Mouse (Mus musculus): ENCODE results near the gene Pcmt1. TPM values are rescaled to one million over a fixed set of nuclear protein-coding genes. Genes with fewer than 3 reads are reported as not detected.
"Not testable (repeated sequence)": the region's sequence is repeated elsewhere in the genome, so short reads cannot be mapped to it uniquely, and the experiment has no call there.

The Pcmt1 gene
- polyA plus RNA-seq, 1 experiment from 2014 or later, result 126 TPM

DNA sequence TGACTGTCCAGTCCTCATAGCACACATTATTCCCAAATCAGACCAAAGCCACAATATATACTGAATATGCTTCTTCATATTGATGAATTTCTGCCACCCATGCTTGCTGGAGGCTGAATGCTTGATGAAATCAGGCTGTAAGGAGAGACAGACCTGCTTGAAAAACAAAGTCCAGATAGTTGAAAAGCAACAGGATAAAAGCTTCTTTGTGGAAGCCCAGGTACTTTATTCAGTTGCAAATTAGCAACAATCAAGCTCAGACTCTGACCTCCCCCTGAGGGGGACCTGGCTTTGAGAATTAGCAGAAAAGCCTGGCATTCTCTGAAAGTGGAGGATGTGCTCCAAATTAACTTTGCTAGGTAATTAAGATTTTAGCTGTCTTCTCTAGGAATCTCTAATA, 68.7 kb downstream of the Pcmt1 start:
- not testable (repeated sequence) for H3K4me1 ChIP-seq (ENCODE audit: control insufficient read depth, insufficient read depth, low read length); H3K4me2 ChIP-seq (ENCODE audit: low read depth, low read length); ATAC-seq (ENCODE audit: low read depth); H3K9me3 ChIP-seq (ENCODE audit: control insufficient read depth, low read length); H3K9ac ChIP-seq (ENCODE audit: low read depth, low read length); H3K36me3 ChIP-seq (ENCODE audit: control insufficient read depth, insufficient read depth, low read length); H3K27me3 ChIP-seq (replicated peaks; ENCODE audit: control insufficient read depth, insufficient read depth, low read length); H3K27ac ChIP-seq (replicated peaks; ENCODE audit: low read depth, low read length); H3K4me3 ChIP-seq (ENCODE audit: low read depth, low read length); DNase-seq (ENCODE audit: low spot score)

DNA sequence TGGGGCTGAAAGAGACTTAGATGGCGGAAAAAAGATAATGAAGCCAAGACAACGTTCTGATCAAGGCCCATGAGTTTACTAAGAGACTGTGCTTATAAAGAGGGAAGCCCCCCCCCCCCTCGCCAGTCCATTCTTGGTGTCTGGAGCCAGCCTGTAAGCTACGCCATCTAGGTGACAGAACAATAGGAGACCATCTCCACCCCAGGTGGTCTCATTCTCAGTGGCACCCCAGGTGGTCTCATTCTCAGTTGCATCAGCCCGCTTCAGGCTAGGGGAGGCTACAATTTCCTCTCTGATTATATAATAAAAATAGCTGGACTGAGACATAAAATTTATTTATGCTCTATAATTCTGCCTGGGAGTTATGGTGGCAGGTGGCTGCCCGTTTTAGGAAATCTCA, 69.3 kb downstream of the Pcmt1 start:
- ATAC-seq (ENCODE audit: low read depth) (no peak), DNase-seq (ENCODE audit: low spot score) (no peak)
- H3K27me3 ChIP-seq (replicated peaks; ENCODE audit: control insufficient read depth, insufficient read depth, low read length), result no peaks in the 10 kb centered on the region
- H3K4me2 ChIP-seq (ENCODE audit: low read depth, low read length), result no peak overlapping the region
- WGBS, result 67% methylated on average over 5 of the region's 6 CpGs
- no peak overlapping the region for H3K4me3 ChIP-seq (ENCODE audit: low read depth, low read length)
- H3K4me1 ChIP-seq (ENCODE audit: control insufficient read depth, insufficient read depth, low read length), result no peaks in the 10 kb centered on the region
- H3K36me3 ChIP-seq (ENCODE audit: control insufficient read depth, insufficient read depth, low read length), result no peaks in the 10 kb centered on the region
- H3K9me3 ChIP-seq (ENCODE audit: control insufficient read depth, low read length), result peaks cover 5% of the 10 kb centered on the region
- H3K27ac ChIP-seq (replicated peaks; ENCODE audit: low read depth, low read length), result no peak overlapping the region
- H3K9ac ChIP-seq (ENCODE audit: low read depth, low read length), result no peak overlapping the region

DNA sequence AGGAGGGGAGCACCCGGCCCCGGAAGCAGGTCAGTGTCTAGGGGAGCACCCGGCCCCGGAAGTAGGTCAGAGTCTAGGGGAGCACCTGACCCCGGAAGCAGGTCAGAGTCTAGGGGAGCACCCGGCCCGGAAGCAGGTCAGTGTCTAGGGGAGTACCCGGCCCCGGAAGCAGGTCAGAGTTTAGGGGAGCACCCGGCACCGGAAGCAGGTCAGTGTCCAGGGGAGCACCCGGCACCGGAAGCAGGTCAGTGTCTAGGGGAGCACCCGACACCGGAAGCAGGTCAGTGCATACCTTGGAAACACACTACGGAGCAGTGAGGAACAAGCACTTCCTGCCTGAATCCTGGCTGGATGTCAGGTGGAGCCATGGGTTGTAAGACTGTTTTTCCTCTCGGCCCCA, 72.3 kb downstream of the Pcmt1 start:
- Histone ChIP-seq H3K9me3 (ENCODE audit: control insufficient read depth, low read length) (no peaks in the 10 kb centered on the region), H3K4me1 (ENCODE audit: control insufficient read depth, insufficient read depth, low read length) (no peaks in the 10 kb centered on the region), H3K9ac (ENCODE audit: low read depth, low read length) (no peak overlapping the region), H3K27ac (replicated peaks; ENCODE audit: low read depth, low read length) (no peak overlapping the region), H3K36me3 (ENCODE audit: control insufficient read depth, insufficient read depth, low read length) (no peaks in the 10 kb centered on the region), H3K4me2 (ENCODE audit: low read depth, low read length) (no peak overlapping the region), H3K27me3 (replicated peaks; ENCODE audit: control insufficient read depth, insufficient read depth, low read length) (no peaks in the 10 kb centered on the region), H3K4me3 (ENCODE audit: low read depth, low read length) (no peak overlapping the region)
- DNase-seq (ENCODE audit: low spot score), result no peak
- 92% methylated on average over 16 of the region's 17 CpGs for WGBS
- no peak for ATAC-seq (ENCODE audit: low read depth)

DNA sequence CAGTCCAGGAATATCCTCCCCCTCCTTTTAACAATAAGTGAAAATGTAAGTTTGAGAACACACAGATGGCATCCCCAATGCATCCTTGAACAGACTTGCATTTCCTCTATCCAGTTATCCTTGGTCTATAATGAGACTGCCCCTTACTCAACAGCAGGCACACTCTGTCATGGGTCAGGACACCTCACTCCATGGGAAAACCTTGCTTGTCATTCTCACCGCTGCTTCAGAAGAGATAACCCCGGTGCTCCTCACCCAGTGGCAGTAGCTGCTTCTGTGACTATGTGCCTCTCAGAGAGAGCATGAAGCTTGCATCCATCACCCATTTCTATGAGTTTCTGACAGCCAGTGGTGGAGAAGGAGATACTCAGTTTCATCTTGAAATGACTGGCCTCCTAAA, 74.5 kb downstream of the Pcmt1 start:
- DNase-seq (ENCODE audit: low spot score) (no peak), ATAC-seq (ENCODE audit: low read depth) (no peak)
- Histone ChIP-seq H3K4me2 (ENCODE audit: low read depth, low read length) (no peak overlapping the region), H3K27ac (replicated peaks; ENCODE audit: low read depth, low read length) (no peak overlapping the region), H3K4me1 (ENCODE audit: control insufficient read depth, insufficient read depth, low read length) (no peaks in the 10 kb centered on the region), H3K36me3 (ENCODE audit: control insufficient read depth, insufficient read depth, low read length) (no peaks in the 10 kb centered on the region), H3K9me3 (ENCODE audit: control insufficient read depth, low read length) (no peaks in the 10 kb centered on the region), H3K4me3 (ENCODE audit: low read depth, low read length) (no peak overlapping the region), H3K9ac (ENCODE audit: low read depth, low read length) (no peak overlapping the region), H3K27me3 (replicated peaks; ENCODE audit: control insufficient read depth, insufficient read depth, low read length) (no peaks in the 10 kb centered on the region)
- 87% methylated on average over 2 of the region's 2 CpGs for WGBS

DNA sequence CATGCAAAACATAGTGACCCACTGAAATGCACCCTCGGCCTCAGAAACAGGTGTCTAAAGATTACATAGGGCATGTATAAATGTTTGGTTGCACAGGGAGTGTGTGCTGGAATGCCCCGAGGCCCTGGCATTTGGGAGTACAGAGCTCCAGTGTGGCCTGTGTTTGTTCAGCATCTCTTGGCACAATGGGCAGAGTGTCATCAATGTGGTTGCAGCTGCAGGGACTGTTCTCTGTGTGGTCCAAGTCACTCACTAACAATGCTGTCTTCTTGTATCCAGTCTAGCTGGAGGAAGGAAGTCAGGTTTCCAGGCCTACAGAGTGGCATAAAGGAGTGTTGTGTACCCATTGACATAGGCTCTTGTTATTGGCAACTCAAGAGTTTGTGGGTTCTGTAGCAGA, 75.8 kb downstream of the Pcmt1 start:
- DNase-seq (ENCODE audit: low spot score) (no peak), ATAC-seq (ENCODE audit: low read depth) (no peak)
- Histone ChIP-seq H3K4me3 (ENCODE audit: low read depth, low read length) (no peak overlapping the region), H3K4me1 (ENCODE audit: control insufficient read depth, insufficient read depth, low read length) (no peaks in the 10 kb centered on the region), H3K9ac (ENCODE audit: low read depth, low read length) (no peak overlapping the region), H3K36me3 (ENCODE audit: control insufficient read depth, insufficient read depth, low read length) (no peaks in the 10 kb centered on the region), H3K4me2 (ENCODE audit: low read depth, low read length) (no peak overlapping the region), H3K27me3 (replicated peaks; ENCODE audit: control insufficient read depth, insufficient read depth, low read length) (no peaks in the 10 kb centered on the region), H3K27ac (replicated peaks; ENCODE audit: low read depth, low read length) (no peak overlapping the region), H3K9me3 (ENCODE audit: control insufficient read depth, low read length) (no peaks in the 10 kb centered on the region)
- WGBS, result 45% methylated on average over 2 of the region's 2 CpGs

DNA sequence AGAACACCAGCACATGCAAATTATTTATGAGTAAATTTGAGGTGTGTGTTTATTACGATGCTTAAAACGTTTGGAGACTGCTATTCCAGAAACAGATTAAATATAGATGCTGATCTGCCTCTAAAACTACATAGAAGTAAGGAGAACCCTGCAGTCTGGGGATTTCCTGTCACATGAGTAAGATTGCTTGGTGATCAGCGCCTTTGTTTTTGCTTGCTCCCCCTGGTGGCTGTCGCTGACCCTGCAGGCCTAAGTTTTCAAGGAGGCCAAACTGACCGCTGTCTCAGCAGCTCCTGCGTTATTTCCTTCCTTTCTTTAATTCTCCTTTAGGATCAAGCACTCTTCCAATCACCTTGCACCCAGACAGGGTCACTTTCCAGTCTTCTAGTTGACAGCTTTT, 80.3 kb downstream of the Pcmt1 start:
- peak; percentile 67 for DNase-seq (ENCODE audit: low spot score)
- H3K27me3 ChIP-seq (replicated peaks; ENCODE audit: control insufficient read depth, insufficient read depth, low read length), result no peaks in the 10 kb centered on the region
- no peak for ATAC-seq (ENCODE audit: low read depth)
- H3K9me3 ChIP-seq (ENCODE audit: control insufficient read depth, low read length), result no peaks in the 10 kb centered on the region
- no peak overlapping the region for H3K9ac ChIP-seq (ENCODE audit: low read depth, low read length)
- H3K36me3 ChIP-seq (ENCODE audit: control insufficient read depth, insufficient read depth, low read length), result no peaks in the 10 kb centered on the region
- H3K4me2 ChIP-seq (ENCODE audit: low read depth, low read length), result no peak overlapping the region
- WGBS, result 14% methylated on average over 6 of the region's 6 CpGs
- no peak overlapping the region for H3K4me3 ChIP-seq (ENCODE audit: low read depth, low read length)
- H3K27ac ChIP-seq (replicated peaks; ENCODE audit: low read depth, low read length), result no peak overlapping the region
- no peaks in the 10 kb centered on the region for H3K4me1 ChIP-seq (ENCODE audit: control insufficient read depth, insufficient read depth, low read length)

DNA sequence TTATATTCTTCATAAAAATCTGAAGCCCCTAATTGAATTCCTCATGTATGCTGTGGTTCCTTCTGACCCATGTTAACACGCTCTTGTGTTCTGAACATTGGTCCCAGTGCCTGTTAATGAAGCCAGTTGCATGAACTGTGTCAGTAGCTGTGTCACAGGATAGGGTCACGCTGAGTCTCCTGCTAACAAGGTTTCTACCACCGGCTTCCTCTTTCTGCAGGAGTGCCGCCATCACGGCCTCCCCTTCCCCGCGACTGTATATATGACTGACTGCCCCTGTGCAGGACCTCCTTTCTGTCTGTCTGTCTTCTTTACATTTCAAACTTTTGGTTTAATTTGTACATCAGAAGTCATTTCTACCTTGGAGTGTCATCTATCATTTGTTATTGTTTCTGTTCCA, 82.8 kb downstream of the Pcmt1 start:
- WGBS, result 89% methylated on average over 7 of the region's 7 CpGs
- no peak overlapping the region for H3K27ac ChIP-seq (replicated peaks; ENCODE audit: low read depth, low read length)
- ATAC-seq (ENCODE audit: low read depth), result no peak
- no peaks in the 10 kb centered on the region for H3K9me3 ChIP-seq (ENCODE audit: control insufficient read depth, low read length)
- no peak overlapping the region for H3K4me2 ChIP-seq (ENCODE audit: low read depth, low read length)
- H3K4me3 ChIP-seq (ENCODE audit: low read depth, low read length), result no peak overlapping the region
- no peaks in the 10 kb centered on the region for H3K36me3 ChIP-seq (ENCODE audit: control insufficient read depth, insufficient read depth, low read length)
- DNase-seq (ENCODE audit: low spot score), result no peak
- H3K4me1 ChIP-seq (ENCODE audit: control insufficient read depth, insufficient read depth, low read length), result no peaks in the 10 kb centered on the region
- no peak overlapping the region for H3K9ac ChIP-seq (ENCODE audit: low read depth, low read length)
- H3K27me3 ChIP-seq (replicated peaks; ENCODE audit: control insufficient read depth, insufficient read depth, low read length), result no peaks in the 10 kb centered on the region

DNA sequence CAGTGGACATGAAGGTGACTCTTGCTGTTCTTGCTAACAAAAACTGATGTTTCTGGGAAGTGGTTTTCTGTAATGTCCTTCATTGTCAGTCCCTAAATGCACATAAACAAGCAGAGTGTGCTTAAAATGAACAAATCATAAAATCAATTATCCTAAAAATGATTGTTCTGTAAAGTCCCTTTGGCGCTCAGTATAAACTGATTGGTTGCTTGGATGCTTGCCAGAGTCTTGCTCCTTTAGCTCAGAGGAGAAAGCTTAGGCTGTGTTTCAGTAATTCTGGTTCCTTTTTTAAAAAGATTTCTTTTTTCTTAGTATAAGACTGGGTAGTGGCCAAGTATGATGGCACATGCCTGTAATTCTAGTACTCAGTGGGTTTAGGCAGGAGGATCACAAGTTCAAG, 84.7 kb downstream of the Pcmt1 start:
- no peak overlapping the region for H3K4me3 ChIP-seq (ENCODE audit: low read depth, low read length)
- H3K27me3 ChIP-seq (replicated peaks; ENCODE audit: control insufficient read depth, insufficient read depth, low read length), result peaks cover 11% of the 10 kb centered on the region
- ATAC-seq (ENCODE audit: low read depth) (no peak), DNase-seq (ENCODE audit: low spot score) (no peak)
- H3K27ac ChIP-seq (replicated peaks; ENCODE audit: low read depth, low read length), result no peak overlapping the region
- no peaks in the 10 kb centered on the region for H3K36me3 ChIP-seq (ENCODE audit: control insufficient read depth, insufficient read depth, low read length)
- H3K9me3 ChIP-seq (ENCODE audit: control insufficient read depth, low read length), result no peaks in the 10 kb centered on the region
- 62% methylated on average over 1 of the region's 1 CpGs for WGBS
- no peak overlapping the region for H3K4me2 ChIP-seq (ENCODE audit: low read depth, low read length)
- no peaks in the 10 kb centered on the region for H3K4me1 ChIP-seq (ENCODE audit: control insufficient read depth, insufficient read depth, low read length)
- H3K9ac ChIP-seq (ENCODE audit: low read depth, low read length), result no peak overlapping the region

DNA sequence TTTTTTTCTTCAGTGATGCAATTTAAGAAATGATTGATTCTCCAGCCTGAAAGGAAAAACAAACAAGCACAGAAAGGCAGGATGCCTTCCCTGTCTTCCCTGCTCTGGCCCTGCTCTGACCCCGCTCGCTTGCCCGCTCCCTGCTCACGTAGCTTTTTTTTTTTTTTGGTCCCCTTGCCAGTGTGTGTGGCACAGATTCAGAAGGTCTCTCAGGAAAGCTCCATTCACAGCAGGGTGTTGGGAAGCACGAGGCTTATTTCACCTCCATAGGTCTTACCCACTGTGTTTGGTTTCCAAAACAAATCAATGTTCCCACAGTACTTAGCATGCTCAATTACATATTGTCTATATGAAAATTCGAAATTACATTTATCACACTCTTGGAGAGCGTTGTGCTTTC, 86.1 kb downstream of the Pcmt1 start:
- Histone ChIP-seq H3K4me1 (ENCODE audit: control insufficient read depth, insufficient read depth, low read length) (no peaks in the 10 kb centered on the region), H3K27ac (replicated peaks; ENCODE audit: low read depth, low read length) (no peak overlapping the region), H3K9ac (ENCODE audit: low read depth, low read length) (no peak overlapping the region), H3K4me2 (ENCODE audit: low read depth, low read length) (no peak overlapping the region), H3K27me3 (replicated peaks; ENCODE audit: control insufficient read depth, insufficient read depth, low read length) (peaks cover 23% of the 10 kb centered on the region), H3K4me3 (ENCODE audit: low read depth, low read length) (no peak overlapping the region), H3K9me3 (ENCODE audit: control insufficient read depth, low read length) (no peaks in the 10 kb centered on the region), H3K36me3 (ENCODE audit: control insufficient read depth, insufficient read depth, low read length) (no peaks in the 10 kb centered on the region)
- WGBS, result 42% methylated on average over 7 of the region's 7 CpGs
- ATAC-seq (ENCODE audit: low read depth) (no peak), DNase-seq (ENCODE audit: low spot score) (no peak)
